Mouse (Mus musculus) cortical plate, adult 2 months (tissue): Measurements from ENCODE around the gene Rnf208. TPM values are rescaled to one million over a fixed set of nuclear protein-coding genes. Genes with fewer than 3 reads are reported as not detected.

Source experiments
- H3K27ac ChIP-seq: fragments of 200-500 bp; 2 replicates; pipeline ENCODE4 v1.5.1; 2012; ENCODE audit warnings: low read length, control low read depth, inconsistent platforms; ENCODE audit not compliant: insufficient read depth
- H3K4me1 ChIP-seq: fragments of 200-500 bp; 2 replicates; pipeline ENCODE4 v1.6.1; 2011; ENCODE audit warnings: low read length; ENCODE audit not compliant: control insufficient read depth, insufficient read depth
- H3K4me3 ChIP-seq: fragments of 200-500 bp; 2 replicates; pipeline ENCODE4 v1.5.1; 2011; ENCODE audit warnings: mild to moderate bottlenecking, low read length, control low read depth; ENCODE audit not compliant: insufficient read depth
- CTCF ChIP-seq: fragments of 200-500 bp; IDR thresholded peaks from 2 replicates; pipeline ENCODE4 v1.5.1; 2011; ENCODE audit warnings: mild to moderate bottlenecking, control low read depth, low read length; ENCODE audit not compliant: insufficient read depth; ENCODE audit errors: extremely low read depth
- POLR2A ChIP-seq: fragments of 200-500 bp; IDR thresholded peaks from 2 replicates; pipeline ENCODE4 v1.6.1; 2011; ENCODE audit warnings: mild to moderate bottlenecking, low read length, control low read depth; ENCODE audit not compliant: insufficient read depth; ENCODE audit errors: extremely low read depth
- polyA plus RNA-seq: library from polyadenylated mRNA; depleted of rRNA; stranded (reverse); fragments of >200 nt; gene quantifications from 2 replicates; pipeline ENCODE4 v1.2.3, GENCODE M21; 2012

Gene Rnf208
- polyA plus RNA-seq, 1 experiment, result 325 TPM

DNA sequence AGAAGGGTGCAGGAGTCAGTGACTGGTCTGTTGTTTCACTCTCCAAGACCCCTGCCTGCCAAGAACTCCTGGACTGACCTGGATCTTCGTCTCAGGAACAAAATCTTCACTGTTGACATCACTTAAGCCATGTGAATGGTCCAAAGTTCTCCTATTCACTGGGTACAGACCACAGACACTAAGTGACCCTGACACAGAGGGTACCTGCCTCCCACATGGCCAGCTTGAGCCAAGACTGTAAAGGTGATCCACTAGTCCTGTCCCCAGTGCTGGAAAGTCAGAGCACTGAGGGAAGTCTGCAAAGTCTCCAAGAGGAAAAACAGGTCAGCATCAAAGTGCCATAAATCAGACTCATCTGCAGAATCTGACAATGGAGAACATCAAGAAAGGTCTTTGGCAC is 34.5 kb upstream of the Rnf208 start:
- Histone ChIP-seq H3K4me3 (no peak overlapping the region), H3K27ac (no peak overlapping the region), H3K4me1 (peaks cover 8% of the 10 kb centered on the region; the same call in 1 of the 2 replicates)
- TF ChIP-seq POLR2A (no peak), CTCF (no peak)

- peak; percentile 17; the same call in 1 of the 2 replicates for TF ChIP-seq POLR2A
- no peak for TF ChIP-seq CTCF
- Histone ChIP-seq H3K27ac (peak overlapping the region; percentile 75), H3K4me3 (peak overlapping the region; percentile 99), H3K4me1 (peaks cover 8% of the 10 kb centered on the region; the same call in 1 of the 2 replicates)
Observed at GRCm38 (mm10) chr2:25210686-25211085, 31.4 kb upstream of the Rnf208 start.

DNA sequence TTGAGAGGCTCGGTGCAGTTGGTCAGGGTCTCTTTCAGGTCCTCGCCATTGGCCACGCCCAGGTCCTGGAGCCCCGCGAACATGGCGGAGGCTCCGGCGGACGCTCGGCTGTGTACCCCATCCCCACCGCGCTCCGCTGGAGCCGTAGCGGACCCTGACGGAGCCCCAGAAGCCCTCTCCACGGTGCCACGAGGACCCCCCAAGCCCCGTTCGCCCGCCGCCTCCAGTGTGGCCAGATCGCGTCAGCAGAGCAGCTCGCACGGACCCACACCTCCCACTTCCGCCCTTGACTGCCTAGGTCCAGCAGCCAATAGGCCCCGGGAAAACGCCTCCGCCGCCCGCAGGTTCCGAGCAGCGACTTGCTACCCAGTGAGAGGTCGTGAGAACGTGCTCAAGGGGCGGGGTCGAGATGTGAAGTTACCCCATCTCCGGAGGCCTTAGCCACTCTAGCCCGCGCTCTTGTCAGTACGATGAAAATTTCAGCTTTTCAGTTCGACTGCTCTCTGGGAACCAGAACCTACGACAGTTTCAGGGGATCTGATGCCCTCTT is 30.9 kb upstream of the Rnf208 start, which contains the start of gene Nelfb:
Gene Nelfb, minus strand, starts transcription at position 369 of the 550 bp plus-strand sequence.
- Histone ChIP-seq H3K4me3 (peak within 1 kb of the TSS; percentile 99), H3K4me1 (peaks cover 8% of the 10 kb centered on the region; the same call in 1 of the 2 replicates), H3K27ac (peak within 1 kb of the TSS; percentile 75)
- TF ChIP-seq CTCF, result no peak
- peak; percentile 60; the same call in 1 of the 2 replicates for TF ChIP-seq POLR2A

DNA sequence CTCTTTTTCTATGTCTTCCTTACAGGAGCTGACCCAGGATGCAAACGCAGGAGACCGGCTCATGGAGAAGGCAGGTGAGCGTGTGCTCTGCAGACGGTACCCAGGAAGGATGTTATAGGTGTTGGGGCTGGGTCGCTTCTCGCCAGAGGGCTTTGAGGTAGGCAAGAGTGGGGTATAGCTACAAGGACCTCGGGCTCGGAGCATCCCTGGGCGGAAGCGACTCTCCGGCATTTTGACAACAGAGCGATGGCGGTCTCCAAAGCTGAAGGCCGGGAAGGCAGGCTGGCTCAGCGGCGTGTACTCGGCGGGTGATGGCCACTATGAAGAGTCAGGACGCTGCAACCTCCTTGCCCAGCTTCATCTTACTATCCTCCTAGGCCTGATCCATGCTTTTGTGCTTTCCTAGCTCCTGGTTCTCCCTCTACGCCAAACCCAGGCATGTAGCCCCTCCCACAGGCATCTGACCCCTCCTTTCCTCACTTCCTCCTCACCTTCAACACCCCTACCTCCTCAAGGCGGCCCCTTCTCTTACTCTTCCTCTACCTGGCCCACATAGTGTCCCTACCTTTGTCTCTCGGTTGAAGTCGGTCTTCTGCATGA is 28.7 kb upstream of the Rnf208 start:
- peaks cover 8% of the 10 kb centered on the region; the same call in 1 of the 2 replicates for H3K4me1 ChIP-seq
- no peak overlapping the region for H3K4me3 ChIP-seq
- H3K27ac ChIP-seq, result no peak overlapping the region
- TF ChIP-seq POLR2A, result no peak
- no peak for TF ChIP-seq CTCF

DNA sequence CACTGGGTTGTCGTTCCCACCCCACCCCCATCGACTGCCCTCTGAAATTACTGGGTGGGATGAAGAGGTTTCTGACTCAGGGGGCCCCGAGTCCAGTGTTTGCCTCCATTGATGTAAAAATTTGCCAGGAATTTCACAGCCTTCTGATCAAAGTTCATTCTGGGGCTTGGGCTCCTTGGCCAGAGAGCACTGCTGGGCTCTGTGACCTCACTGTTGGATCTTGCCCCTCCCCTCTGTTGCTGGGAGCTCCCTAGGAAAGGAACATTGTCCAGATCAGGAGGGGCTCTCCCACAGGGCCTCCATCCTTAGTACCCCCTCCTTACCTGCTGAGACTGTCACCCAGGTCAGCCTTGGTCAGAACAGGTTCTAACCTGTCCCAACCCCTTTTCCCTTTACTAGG is 27.6 kb upstream of the Rnf208 start, which contains the start of gene Stpg3:
Gene Stpg3, minus strand, starts transcription at position 194 of the 400 bp plus-strand sequence.
- H3K27ac ChIP-seq, result no peak within 1 kb of the TSS
- no peak within 1 kb of the TSS for H3K4me3 ChIP-seq
- no peak for TF ChIP-seq POLR2A
- TF ChIP-seq CTCF, result no peak
- H3K4me1 ChIP-seq, result peaks cover 5% of the 10 kb centered on the region; the same call in 1 of the 2 replicates

- no peaks in the 10 kb centered on the region for H3K4me1 ChIP-seq
- no peak overlapping the region for H3K27ac ChIP-seq
- no peak overlapping the region for H3K4me3 ChIP-seq
- TF ChIP-seq POLR2A (no peak), CTCF (no peak)
Observed at GRCm38 (mm10) chr2:25217666-25218065, 24.4 kb upstream of the Rnf208 start.

- Histone ChIP-seq H3K27ac (no peak within 1 kb of the TSS), H3K4me1 (0 out of 2 replicates have a peak, but pooled peaks cover 1% of the 10 kb centered on the region), H3K4me3 (no peak within 1 kb of the TSS)
- no peak for TF ChIP-seq CTCF
- TF ChIP-seq POLR2A, result no peak
Observed at GRCm38 (mm10) chr2:25218445-25218844, 23.6 kb upstream of the Rnf208 start, which contains the start of gene Fam166a. Gene Fam166a (plus strand): TSS chr2:25218745.

GRCm38 (mm10) chr2:25221331-25221772 is 20.7 kb upstream of the Rnf208 start:
- Histone ChIP-seq H3K4me3 (no peak overlapping the region), H3K4me1 (peaks cover 4% of the 10 kb centered on the region; the same call in 1 of the 2 replicates)
- TF ChIP-seq POLR2A (no peak; the same call in 1 of the 2 replicates), CTCF (no peak)

GRCm38 (mm10) chr2:25223681-25224491 is 18.2 kb upstream of the Rnf208 start:
- peaks cover 4% of the 10 kb centered on the region; the same call in 1 of the 2 replicates for H3K4me1 ChIP-seq
- TF ChIP-seq POLR2A, result no peak
- TF ChIP-seq CTCF, result no peak
- peak overlapping the region; percentile 56 for H3K4me3 ChIP-seq
- H3K27ac ChIP-seq, result peak overlapping the region; percentile 82

More at GRCm38 (mm10) chr2:25221331-25221772, 20.7 kb upstream of the Rnf208 start:
- no peak overlapping the region for H3K27ac ChIP-seq

GRCm38 (mm10) chr2:25224492-25224765 is 17.6 kb upstream of the Rnf208 start, which contains the start of gene Tubb4b:
Gene Tubb4b (minus strand): TSS chr2:25224702.
- H3K4me3 ChIP-seq, result peak within 1 kb of the TSS; percentile 56
- peaks cover 4% of the 10 kb centered on the region; the same call in 1 of the 2 replicates for H3K4me1 ChIP-seq
- TF ChIP-seq POLR2A (peak; percentile 100), CTCF (no peak)
- peak within 1 kb of the TSS; percentile 82 for H3K27ac ChIP-seq
